Mouse (Mus musculus) small intestine, adult 2 months (tissue): ENCODE measurements around the gene Cdhr3. TPM values are rescaled to one million over a fixed set of nuclear protein-coding genes. Genes with fewer than 3 reads are reported as not detected.

Experiments used
- H3K27ac ChIP-seq: fragments of 200-500 bp; 2 replicates; pipeline ENCODE4 v1.5.1; 2012; ENCODE audit warnings: low read depth, low read length, control low read depth, inconsistent platforms; ENCODE audit not compliant: insufficient read depth
- H3K27me3 ChIP-seq: fragments of 200-500 bp; 2 replicates; pipeline ENCODE4 v1.6.1; 2012; ENCODE audit warnings: mild to moderate bottlenecking, moderate library complexity, low read length, inconsistent platforms; ENCODE audit not compliant: control insufficient read depth, insufficient read depth
- H3K36me3 ChIP-seq: fragments of 200-500 bp; 2 replicates; pipeline ENCODE4 v1.6.1; 2012; ENCODE audit warnings: mild to moderate bottlenecking, low read length, control low read depth, inconsistent platforms; ENCODE audit not compliant: control insufficient read depth, insufficient read depth
- H3K4me1 ChIP-seq: fragments of 200-500 bp; 2 replicates; pipeline ENCODE4 v1.6.1; 2012; ENCODE audit warnings: low read length, inconsistent platforms, mixed read lengths; ENCODE audit not compliant: control insufficient read depth, insufficient read depth, insufficient read length
- H3K4me3 ChIP-seq: fragments of 200-500 bp; 2 replicates; pipeline ENCODE4 v1.5.1; 2012; ENCODE audit warnings: low read depth, mild to moderate bottlenecking, control low read depth, inconsistent platforms, low read length, moderate library complexity
- CTCF ChIP-seq: fragments of 200-500 bp; IDR thresholded peaks from 2 replicates; pipeline ENCODE4 v1.5.1; 2012; ENCODE audit warnings: low read depth, mild to moderate bottlenecking, control low read depth, inconsistent platforms, low read length, moderate library complexity, mixed read lengths; ENCODE audit not compliant: insufficient replicate concordance, insufficient read length; ENCODE audit errors: extremely low read depth
- POLR2A ChIP-seq: fragments of 200-500 bp; IDR thresholded peaks from 2 replicates; pipeline ENCODE4 v1.6.1; 2012; ENCODE audit warnings: low read depth, mild to moderate bottlenecking, control low read depth, inconsistent platforms, low read length, moderate library complexity
- WGBS: fragments of 180-500 bp; shearing (Covaris S2); methylation state at CpG from one replicate; pipeline ENCODE4 v1.1.7; 2018; 5-methylcytosine and 5-hydroxymethylcytosine counted together
- polyA plus RNA-seq: library from polyadenylated mRNA; depleted of rRNA; stranded (reverse); fragments of >200 nt; gene quantifications from 2 replicates; pipeline ENCODE4 v1.2.3, GENCODE M21; 2012

The Cdhr3 gene
- polyA plus RNA-seq, 1 experiment: not detected

DNA sequence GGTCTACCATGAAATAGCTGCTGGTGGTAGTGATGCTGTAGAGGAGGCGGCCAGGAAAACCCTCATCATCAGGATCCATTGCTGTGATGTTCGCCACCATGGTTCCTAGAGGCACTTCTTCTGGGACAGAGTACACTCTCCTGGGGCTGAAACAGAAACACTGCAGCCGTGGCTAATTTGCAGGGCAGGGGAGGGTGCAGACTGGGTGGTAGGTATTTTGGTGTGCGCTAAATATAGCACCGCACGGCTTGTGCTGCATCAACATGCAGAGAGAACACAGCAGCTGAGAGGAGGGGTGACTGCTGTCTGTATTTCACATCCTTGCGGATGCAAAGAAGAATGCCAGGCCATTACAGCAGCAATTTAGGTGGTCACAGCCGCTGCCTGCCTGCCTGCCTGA, 31.0 kb downstream of the Cdhr3 start:
- H3K4me3 ChIP-seq: no peak overlapping the region
- no peak for TF ChIP-seq CTCF
- H3K27ac ChIP-seq: no peak overlapping the region
- 70% methylated on average over 8 of the region's 8 CpGs for WGBS
- H3K27me3 ChIP-seq: no peaks in the 10 kb centered on the region
- H3K36me3 ChIP-seq: no peaks in the 10 kb centered on the region
- peaks cover 7% of the 10 kb centered on the region for H3K4me1 ChIP-seq

DNA sequence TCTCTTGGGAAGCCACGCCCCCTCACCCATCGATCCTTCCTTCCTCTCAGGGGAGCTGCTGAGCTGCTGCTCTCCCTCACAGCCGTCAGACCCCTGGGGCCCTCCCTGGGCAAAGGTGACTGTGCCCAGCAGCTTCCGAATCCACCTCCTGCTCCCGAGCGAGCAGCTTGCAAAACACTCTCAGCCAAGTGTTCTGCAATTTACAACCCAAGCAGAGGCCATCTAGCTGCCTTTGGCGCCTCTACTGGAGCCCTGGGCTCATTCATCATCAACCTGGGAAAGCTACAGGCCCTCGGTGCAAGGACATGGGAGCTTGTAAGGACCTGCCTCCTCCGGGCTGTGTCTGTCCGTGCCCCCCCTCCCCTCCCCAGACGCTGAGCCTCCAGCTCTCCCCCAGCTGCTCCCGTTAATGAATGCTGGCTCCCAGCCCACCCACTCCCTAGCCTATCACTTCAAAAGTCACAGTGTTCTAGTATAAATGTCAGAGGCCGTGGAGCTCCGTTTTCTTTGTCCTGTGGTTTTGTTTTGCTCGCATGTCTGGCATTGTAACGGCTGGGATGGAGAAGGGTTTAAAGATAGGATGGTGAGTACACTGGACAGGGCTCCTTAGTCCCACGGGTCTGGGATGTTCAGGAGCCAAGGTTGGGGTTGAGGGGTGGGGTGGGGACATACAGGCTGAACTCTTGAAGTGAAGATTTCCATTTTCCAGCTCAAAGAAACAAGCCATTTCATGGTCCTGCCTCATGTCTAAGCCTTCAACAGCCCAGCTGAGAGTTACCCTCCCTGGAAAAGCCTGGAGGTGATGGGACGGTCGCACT, 35.2 kb downstream of the Cdhr3 start:
- peaks cover 7% of the 10 kb centered on the region for H3K4me1 ChIP-seq
- H3K27ac ChIP-seq: no peak overlapping the region
- WGBS: 11% methylated on average over 19 of the region's 19 CpGs
- no peaks in the 10 kb centered on the region for H3K36me3 ChIP-seq
- peak overlapping the region; percentile 28 for H3K4me3 ChIP-seq
- TF ChIP-seq CTCF: peak; percentile 31; the same call in 1 of the 2 replicates
- TF ChIP-seq POLR2A: no peak; the same call in 1 of the 2 replicates
- no peaks in the 10 kb centered on the region for H3K27me3 ChIP-seq

DNA sequence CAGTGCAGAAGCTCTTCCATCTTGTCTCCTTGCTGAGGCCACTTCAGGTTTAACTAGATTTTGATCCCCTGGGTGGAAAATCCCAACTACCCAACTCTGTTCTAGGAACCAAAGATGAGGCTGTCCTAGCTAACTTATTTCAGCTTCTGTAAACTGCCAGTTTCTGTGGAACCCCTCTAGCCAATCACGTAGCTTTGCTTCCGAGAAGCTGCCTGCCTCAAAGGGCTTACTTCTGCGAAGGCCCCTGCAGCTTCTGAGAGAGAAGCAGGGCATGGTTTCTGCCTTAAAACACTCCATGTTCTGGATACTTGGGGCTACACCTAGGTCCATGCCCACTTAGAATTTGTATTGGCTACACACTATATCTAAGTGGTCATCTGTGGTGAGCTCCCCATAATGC, 36.1 kb downstream of the Cdhr3 start:
- no peaks in the 10 kb centered on the region for H3K27me3 ChIP-seq

DNA sequence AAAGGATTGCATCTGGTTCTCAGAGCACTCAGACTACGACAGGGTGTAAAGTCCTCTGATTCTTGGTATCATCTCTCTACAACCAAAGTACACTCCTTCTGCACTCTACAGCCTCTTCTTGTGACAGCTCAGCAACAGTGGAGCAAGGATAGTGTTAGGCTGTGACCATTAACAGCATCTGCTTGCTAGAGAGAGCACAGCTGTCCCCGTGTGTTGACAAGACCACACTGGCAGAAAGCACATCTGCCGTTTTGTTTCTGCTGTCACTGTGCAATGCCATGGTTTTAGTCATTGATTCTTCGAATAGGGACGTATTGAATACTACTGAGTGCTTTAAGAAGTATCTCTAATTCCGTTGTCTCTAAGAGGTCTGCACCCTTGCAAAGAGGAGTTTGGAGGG, 36.6 kb downstream of the Cdhr3 start:
- 86% methylated on average over 6 of the region's 6 CpGs for WGBS
- TF ChIP-seq POLR2A (no peak), CTCF (no peak)
- Histone ChIP-seq H3K36me3 (no peaks in the 10 kb centered on the region), H3K27me3 (no peaks in the 10 kb centered on the region), H3K27ac (no peak overlapping the region), H3K4me1 (peaks cover 7% of the 10 kb centered on the region), H3K4me3 (no peak overlapping the region)

More for the DNA sequence above, 36.1 kb downstream of the Cdhr3 start:
- TF ChIP-seq CTCF (no peak), POLR2A (no peak)
- Histone ChIP-seq H3K4me1 (peaks cover 7% of the 10 kb centered on the region), H3K27ac (no peak overlapping the region), H3K36me3 (no peaks in the 10 kb centered on the region), H3K4me3 (no peak overlapping the region)
- WGBS: 81% methylated on average over 3 of the region's 3 CpGs

DNA sequence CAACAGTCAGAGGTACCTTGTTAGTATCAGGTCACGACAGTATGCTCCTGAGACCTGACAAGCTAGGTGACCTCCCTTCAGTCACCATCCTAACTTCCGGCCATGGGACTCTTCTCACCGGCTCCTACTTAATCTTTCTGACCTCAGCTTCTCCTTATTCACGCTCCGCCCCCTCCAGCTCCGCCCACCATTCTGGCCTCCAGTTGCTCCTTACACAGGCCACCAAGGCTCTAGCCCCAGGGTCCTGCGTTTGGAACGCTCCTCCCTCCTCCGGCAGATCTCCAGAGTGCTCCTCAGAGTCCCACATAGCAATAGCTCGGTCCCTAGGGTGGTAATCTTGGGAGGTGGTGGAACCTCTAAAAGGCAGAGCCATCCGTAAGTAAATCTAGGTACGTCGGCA, 38.9 kb downstream of the Cdhr3 start:
- Histone ChIP-seq H3K4me1 (peaks cover 7% of the 10 kb centered on the region), H3K27me3 (no peaks in the 10 kb centered on the region), H3K4me3 (no peak overlapping the region), H3K36me3 (no peaks in the 10 kb centered on the region), H3K27ac (no peak overlapping the region)
- WGBS: 86% methylated on average over 13 of the region's 13 CpGs
- TF ChIP-seq POLR2A (no peak), CTCF (no peak)

DNA sequence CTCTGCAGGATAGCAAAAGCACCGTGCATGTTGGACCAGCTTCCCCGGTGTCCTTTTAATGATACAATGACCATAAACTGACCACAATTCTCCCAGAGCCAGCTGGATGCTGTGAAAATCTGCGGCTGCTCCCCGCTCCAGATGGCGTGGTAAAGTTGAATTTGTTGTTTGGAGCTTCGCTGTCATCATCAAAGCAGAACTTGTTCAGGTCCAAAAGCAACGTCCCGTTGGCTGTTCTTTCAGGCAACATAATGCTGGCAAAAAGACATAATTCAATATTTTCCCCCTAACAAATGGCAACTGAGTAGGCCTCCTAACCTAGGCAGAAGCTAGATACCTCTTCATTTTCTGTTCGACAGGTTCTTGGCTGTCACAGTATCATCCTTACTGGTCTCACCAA, 39.4 kb downstream of the Cdhr3 start:
- no peaks in the 10 kb centered on the region for H3K27me3 ChIP-seq
- no peak overlapping the region for H3K27ac ChIP-seq
- TF ChIP-seq CTCF (no peak), POLR2A (no peak)
- H3K36me3 ChIP-seq: no peaks in the 10 kb centered on the region
- no peak overlapping the region for H3K4me3 ChIP-seq
- WGBS: 87% methylated on average over 9 of the region's 9 CpGs
- H3K4me1 ChIP-seq: peaks cover 7% of the 10 kb centered on the region

DNA sequence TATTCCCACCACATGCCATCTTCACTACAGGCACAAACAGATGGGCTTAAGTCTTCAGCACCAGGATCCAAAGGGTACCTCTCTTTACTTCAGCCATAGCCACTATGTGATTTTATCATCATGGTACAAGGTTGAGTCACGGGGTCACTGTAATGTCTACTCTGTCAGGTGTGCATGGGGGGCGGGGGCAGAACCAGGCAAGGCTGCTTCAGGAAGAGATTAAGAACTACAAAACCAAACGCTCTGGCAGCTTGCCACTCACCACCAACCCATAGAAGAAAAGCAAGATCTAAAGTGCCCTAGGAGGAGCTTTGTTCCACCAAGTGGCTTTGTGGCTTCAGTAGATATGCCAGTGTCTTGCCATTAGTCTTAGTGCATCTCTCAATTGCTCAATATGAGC, 44.3 kb downstream of the Cdhr3 start:
- no peaks in the 10 kb centered on the region for H3K36me3 ChIP-seq
- 48% methylated on average over 3 of the region's 3 CpGs for WGBS
- H3K27ac ChIP-seq: no peak overlapping the region
- no peaks in the 10 kb centered on the region; the same call in 1 of the 2 replicates for H3K4me1 ChIP-seq
- no peaks in the 10 kb centered on the region for H3K27me3 ChIP-seq
- no peak for TF ChIP-seq POLR2A
- H3K4me3 ChIP-seq: no peak overlapping the region
